ENCODE assay signal across 8 mouse cellular contexts in genomic region chr5:27737168-27737567, GRCm38 (mm10). TPM values are rescaled to one million over a fixed set of nuclear protein-coding genes. Genes with fewer than 3 reads are reported as not detected.
DNase-seq lines count a peak whose midpoint lies in the region; ATAC-seq and TF ChIP-seq lines count a peak whose summit lies in the region.

No protein-coding gene starts in this region.

- TF ChIP-seq RAD21 in MEL (IDR thresholded peaks at IDR 0.05; ENCODE audit: low read depth, low read length): peak; percentile 59

- no peak overlapping the region for H3K4me2 ChIP-seq in hindbrain, embryonic 16.5 days (ENCODE audit: low read length)
- H3K4me2 ChIP-seq in liver, embryonic 13.5 days: no peak overlapping the region
- H3K4me2 ChIP-seq in neural tube, embryonic 11.5 days (ENCODE audit: low read depth): no peak overlapping the region

- peak; percentile 70 for ATAC-seq in hindbrain, embryonic 16.5 days
- peak; percentile 51; the same call in 1 of the 2 replicates for ATAC-seq in liver, embryonic 13.5 days (ENCODE audit: low read depth)
- ATAC-seq in neural tube, embryonic 11.5 days (ENCODE audit: insufficient read depth, low FRiP score, low TSS enrichment): no peak

- 7% methylated on average over 3 of the region's 3 CpGs for WGBS in heart, adult 2 months
- WGBS in hindbrain, embryonic 16.5 days: 16% methylated on average over 3 of the region's 3 CpGs
- WGBS in liver, embryonic 13.5 days (ENCODE audit: insufficient replicate concordance): 13% methylated on average over 3 of the region's 3 CpGs
- 9% methylated on average over 3 of the region's 3 CpGs for WGBS in neural tube, embryonic 11.5 days

- TF ChIP-seq EP300 in heart, adult 2 months (IDR thresholded peaks at IDR 0.05; ENCODE audit: insufficient read depth, low read depth, low read length): no peak
- no peak for TF ChIP-seq EP300 in MEL (IDR thresholded peaks at IDR 0.05; ENCODE audit: low read depth in 1 of 2, low read length in 2 of 2)

- H3K27me3 ChIP-seq in heart, adult 2 months (ENCODE audit: control insufficient read depth, insufficient read depth, low read length): no peaks in the 10 kb centered on the region
- no peaks in the 10 kb centered on the region for H3K27me3 ChIP-seq in MEL (ENCODE audit: control insufficient read depth in 1 of 2, insufficient read depth in 2 of 2, low read length in 2 of 2)
- no peaks in the 10 kb centered on the region for H3K27me3 ChIP-seq in hindbrain, embryonic 16.5 days (replicated peaks; ENCODE audit: control insufficient read depth, insufficient read depth, low read length)
- no peaks in the 10 kb centered on the region for H3K27me3 ChIP-seq in liver, embryonic 13.5 days
- no peaks in the 10 kb centered on the region for H3K27me3 ChIP-seq in neural tube, embryonic 11.5 days (ENCODE audit: control insufficient read depth, insufficient read depth, low read length)

- no peak overlapping the region for H3K9ac ChIP-seq in heart, adult 2 months (ENCODE audit: low read depth, low read length)
- H3K9ac ChIP-seq in MEL (ENCODE audit: control insufficient read depth, low read depth, low read length, poor library complexity, severe bottlenecking): no peak overlapping the region
- no peak overlapping the region for H3K9ac ChIP-seq in hindbrain, embryonic 16.5 days (ENCODE audit: low read depth, low read length)
- H3K9ac ChIP-seq in liver, embryonic 13.5 days: no peak overlapping the region
- no peak overlapping the region for H3K9ac ChIP-seq in neural tube, embryonic 11.5 days (ENCODE audit: low read length)

- no peaks in the 10 kb centered on the region for H3K36me3 ChIP-seq in heart, adult 2 months (ENCODE audit: control insufficient read depth, insufficient read depth, low read length)
- peaks cover 0 to 2% of the 10 kb centered on the region in 2 experiments; a peak in 2 of 4 replicates for H3K36me3 ChIP-seq in MEL (ENCODE audit: control insufficient read depth in 1 of 2, insufficient read depth in 2 of 2, low read length in 2 of 2)
- peaks cover 2% of the 10 kb centered on the region; the same call in 1 of the 2 replicates for H3K36me3 ChIP-seq in hindbrain, embryonic 16.5 days (ENCODE audit: control insufficient read depth, insufficient read depth, low read length)
- peaks cover 24% of the 10 kb centered on the region for H3K36me3 ChIP-seq in liver, embryonic 13.5 days
- H3K36me3 ChIP-seq in neural tube, embryonic 11.5 days (ENCODE audit: control insufficient read depth, insufficient read depth, low read length): 0 out of 2 replicates have a peak, but pooled peaks cover 3% of the 10 kb centered on the region

- H3K9me3 ChIP-seq in MEL (replicated peaks; ENCODE audit: insufficient read depth, low read length): no peaks in the 10 kb centered on the region
- H3K9me3 ChIP-seq in hindbrain, embryonic 16.5 days (ENCODE audit: control insufficient read depth, low read length): 0 out of 2 replicates have a peak, but pooled peaks cover 2% of the 10 kb centered on the region
- no peaks in the 10 kb centered on the region for H3K9me3 ChIP-seq in liver, embryonic 13.5 days (replicated peaks)
- no peaks in the 10 kb centered on the region for H3K9me3 ChIP-seq in neural tube, embryonic 11.5 days (ENCODE audit: control insufficient read depth, low read length)

- no peak overlapping the region for H3K27ac ChIP-seq in heart, adult 2 months
- H3K27ac ChIP-seq in MEL (ENCODE audit: control insufficient read depth, low read depth, low read length): no peak overlapping the region
- H3K27ac ChIP-seq in hindbrain, embryonic 16.5 days (ENCODE audit: low read depth, low read length): no peak overlapping the region
- no peak overlapping the region for H3K27ac ChIP-seq in liver, embryonic 13.5 days
- H3K27ac ChIP-seq in neural tube, embryonic 11.5 days (ENCODE audit: low read depth, low read length): no peak overlapping the region

- peak; percentile 57 for TF ChIP-seq CTCF in heart, adult 2 months (IDR thresholded peaks at IDR 0.05)
- TF ChIP-seq CTCF in MEL (IDR thresholded peaks at IDR 0.05 in 2 of 3, conservative IDR thresholded peaks at IDR 0.05 in 1 of 3; ENCODE audit: control insufficient read depth in 1 of 3, insufficient read depth in 1 of 3, low read depth in 2 of 3, low read length in 3 of 3, poor library complexity in 1 of 3, severe bottlenecking in 1 of 3): peak; percentile 52 to 81 (median 72)

- intact Hi-C loops in heart, adult 2 months (cut with DNase I): no loop called here

- DNase-seq in heart, adult 2 months: peak; percentile 13 to 24
- DNase-seq in heart, adult 9 months (ENCODE audit: low spot score in 2 of 2): no peak
- DNase-seq in MEL (ENCODE audit: low read depth, low spot score): peak; percentile 88
- peak; percentile 69 for DNase-seq in embryo, embryonic 9.5 days (ENCODE audit: extremely low spot score)
- DNase-seq in liver, embryonic 13.5 days: peak; percentile 29
- peak; percentile 71 for DNase-seq in neural tube, embryonic 11.5 days (ENCODE audit: low spot score)
- DNase-seq in yolk sac, embryonic 10.5 days (ENCODE audit: low spot score): peak; percentile 76

- H3K4me3 ChIP-seq in heart, adult 2 months: no peak overlapping the region
- H3K4me3 ChIP-seq in MEL (ENCODE audit: control insufficient read depth in 1 of 2, insufficient read depth in 1 of 2, low read depth in 2 of 2, low read length in 2 of 2): no peak overlapping the region
- H3K4me3 ChIP-seq in hindbrain, embryonic 16.5 days (ENCODE audit: low read length): no peak overlapping the region
- no peak overlapping the region for H3K4me3 ChIP-seq in liver, embryonic 13.5 days (replicated peaks)
- H3K4me3 ChIP-seq in neural tube, embryonic 11.5 days (ENCODE audit: low read depth, low read length): no peak overlapping the region

- no peaks in the 10 kb centered on the region for H3K79me2 ChIP-seq in heart, adult 2 months (replicated peaks; ENCODE audit: control insufficient read depth, insufficient read depth, low read length)
- no peaks in the 10 kb centered on the region for H3K79me2 ChIP-seq in MEL (ENCODE audit: control insufficient read depth, insufficient read depth, low read length, poor library complexity)

- H3K4me1 ChIP-seq in heart, adult 2 months (ENCODE audit: control insufficient read depth, insufficient read depth, low read length): no peaks in the 10 kb centered on the region
- H3K4me1 ChIP-seq in MEL (ENCODE audit: control insufficient read depth in 1 of 2, insufficient read depth in 2 of 2, low read length in 2 of 2): no peaks in the 10 kb centered on the region
- H3K4me1 ChIP-seq in hindbrain, embryonic 16.5 days (ENCODE audit: control insufficient read depth, insufficient read depth, low read depth, low read length): no peaks in the 10 kb centered on the region
- H3K4me1 ChIP-seq in liver, embryonic 13.5 days (replicated peaks): no peaks in the 10 kb centered on the region
- no peaks in the 10 kb centered on the region for H3K4me1 ChIP-seq in neural tube, embryonic 11.5 days (ENCODE audit: control insufficient read depth, insufficient read depth, low read length)

- no peak for TF ChIP-seq POLR2A in heart, adult 2 months (IDR thresholded peaks at IDR 0.05; ENCODE audit: insufficient read depth, low read depth, low read length)
- no peak for TF ChIP-seq POLR2A in MEL (IDR thresholded peaks at IDR 0.05; ENCODE audit: control insufficient read depth in 1 of 2, insufficient read depth in 1 of 2, low read depth in 1 of 2, low read length in 2 of 2, poor library complexity in 1 of 2)

TF ChIP-seq in MEL, 35 proteins besides CTCF, POLR2A, EP300 and RAD21 (continues in another document):
- TF ChIP-seq MAX (IDR thresholded peaks at IDR 0.05; ENCODE audit: low read length): peak; percentile 32; the same call in 1 of the 2 replicates
- no peak for TF ChIP-seq CHD2 (IDR thresholded peaks at IDR 0.05; ENCODE audit: low read length)
- TF ChIP-seq MYB (IDR thresholded peaks at IDR 0.05; ENCODE audit: low read depth, low read length): no peak
- no peak for TF ChIP-seq RCOR1 (IDR thresholded peaks at IDR 0.05; ENCODE audit: low read depth, low read length)
- no peak for TF ChIP-seq TBP (IDR thresholded peaks at IDR 0.05; ENCODE audit: low read depth, low read length)
- TF ChIP-seq MYC (IDR thresholded peaks at IDR 0.05; ENCODE audit: low read depth, low read length): no peak
- no peak for TF ChIP-seq NRF1 (IDR thresholded peaks at IDR 0.05; ENCODE audit: insufficient read depth, low read depth, low read length, poor library complexity, severe bottlenecking)
- TF ChIP-seq MXI1 (IDR thresholded peaks at IDR 0.05; ENCODE audit: low read depth, low read length): peak; percentile 98
- no peak for TF ChIP-seq POLR2AphosphoS2 (IDR thresholded peaks at IDR 0.05; ENCODE audit: low read length)
- TF ChIP-seq ETS1 (IDR thresholded peaks at IDR 0.05; ENCODE audit: low read depth, low read length): no peak
- no peak for TF ChIP-seq POLR2AphosphoS5 (IDR thresholded peaks at IDR 0.05; ENCODE audit: borderline replicate concordance, low read depth, low read length)
- TF ChIP-seq ELF1 (IDR thresholded peaks at IDR 0.05; ENCODE audit: low read depth, low read length): no peak
- TF ChIP-seq USF2 (IDR thresholded peaks at IDR 0.05; ENCODE audit: borderline replicate concordance in 1 of 2, insufficient read depth in 1 of 2, low read depth in 1 of 2, low read length in 2 of 2): no peak
- TF ChIP-seq GABPA (IDR thresholded peaks at IDR 0.05; ENCODE audit: low read depth, low read length): no peak
- peak; percentile 100 for TF ChIP-seq SIN3A (IDR thresholded peaks at IDR 0.05; ENCODE audit: low read length)
- TF ChIP-seq MAFK (IDR thresholded peaks at IDR 0.05; ENCODE audit: borderline replicate concordance, low read depth, low read length): no peak
- no peak for TF ChIP-seq MEF2A (IDR thresholded peaks at IDR 0.05; ENCODE audit: extremely low read depth, insufficient replicate concordance, low read depth, low read length, poor library complexity, severe bottlenecking)
- no peak for TF ChIP-seq ZNF384 (IDR thresholded peaks at IDR 0.05; ENCODE audit: low read depth, low read length)
- no peak for TF ChIP-seq JUND (IDR thresholded peaks at IDR 0.05; ENCODE audit: low read depth, low read length)
- no peak for TF ChIP-seq MAZ (IDR thresholded peaks at IDR 0.05; ENCODE audit: low read depth, low read length)
- no peak for TF ChIP-seq CHD1 (IDR thresholded peaks at IDR 0.05; ENCODE audit: low read depth, low read length)
- TF ChIP-seq GATA1 (IDR thresholded peaks at IDR 0.05; ENCODE audit: low read depth, low read length): no peak

RNA-seq across cellular contexts. Expression of gene Paxip1, which starts 54.3 kb away (rescaled TPM):
- total RNA-seq in heart, adult 2 months (2021): 10 to 100 TPM; 14.6 to 18.8 TPM
- 11.5 and 12.2 TPM in 2 replicates for polyA plus RNA-seq in heart, adult 2 months (2012; rRNA removed)
- total RNA-seq in MEL (2012; rRNA removed): 52.1 and 59.2 TPM in 2 replicates
- 100 to 1,000 TPM; 151 to 480 TPM for polyA plus RNA-seq in MEL (2012; ENCODE audit: insufficient read depth in 1 of 2, insufficient read length in 2 of 2, low read depth in 1 of 2, low replicate concordance in 2 of 2, missing spikeins in 1 of 2)
- polyA plus RNA-seq in hindbrain, embryonic 16.5 days (2015; fragmentation: Nextera tagmentation; extraction: Ambion mirVana): 19.6 and 25.8 TPM in 2 replicates
- 16.9 and 23.6 TPM in 2 replicates for polyA plus RNA-seq in liver, embryonic 13.5 days (2015; fragmentation: Nextera tagmentation; extraction: Ambion mirVana)
- 51.9 and 53.2 TPM in 2 replicates for polyA plus RNA-seq in neural tube, embryonic 11.5 days (2014; fragmentation: Nextera tagmentation; extraction: Ambion mirVana)

Comparison
In these comparisons a context has a peak if more than half of its experiments do, and no peak if none do; other contexts are left out.
1. DNase-seq: peak in heart, adult 2 months (2 of 2), MEL (single experiment), embryo, embryonic 9.5 days (single experiment), liver, embryonic 13.5 days (single experiment), neural tube, embryonic 11.5 days (single experiment) and yolk sac, embryonic 10.5 days (single experiment); none in heart, adult 9 months (0 of 2).